14 mouse cellular contexts compared by ENCODE assay signal in genomic region chr17:50010096-50010495, GRCm38 (mm10).
"Had no signal": no experiment of that assay in that cellular context is flagged by ENCODE, and none has a peak within 500 bp of the region (broad histone marks: within the 10 kb centered on the region; RNA-seq: fewer than 3 reads in every experiment).

No protein-coding gene starts in this region.

- DNase-seq: kidney, adult 2 months; kidney, postnatal 14 days; lung, adult 18-20 months; midbrain, embryonic 14.5 days; right cerebral cortex, adult 18-20 months; right cerebral cortex, postnatal 25 days; thymus, postnatal 36 days had no signal

- H3K27me3 ChIP-seq: kidney, embryonic 15.5 days; limb, embryonic 15.5 days; neural tube, embryonic 13.5 days had no signal

- H3K4me2 ChIP-seq: kidney, embryonic 15.5 days; limb, embryonic 15.5 days; neural tube, embryonic 13.5 days had no signal

- H3K36me3 ChIP-seq: kidney, embryonic 15.5 days; limb, embryonic 15.5 days; midbrain, embryonic 10.5 days; neural tube, embryonic 13.5 days had no signal

- H3K9ac ChIP-seq: kidney, embryonic 15.5 days; limb, embryonic 15.5 days; liver, embryonic 14.5 days; neural tube, embryonic 13.5 days had no signal

- H3K9me3 ChIP-seq: kidney, embryonic 15.5 days; limb, embryonic 15.5 days; midbrain, embryonic 10.5 days; neural tube, embryonic 13.5 days had no signal

- H3K27ac ChIP-seq: kidney, embryonic 15.5 days; limb, embryonic 15.5 days; liver, embryonic 14.5 days; midbrain, embryonic 10.5 days; neural tube, embryonic 13.5 days had no signal

- ATAC-seq: intestine, embryonic 16.5 days; lung, postnatal 0 days had no signal

- H3K4me3 ChIP-seq: kidney, embryonic 15.5 days; limb, embryonic 15.5 days; midbrain, embryonic 10.5 days; neural tube, embryonic 13.5 days had no signal

- H3K4me1 ChIP-seq: limb, embryonic 15.5 days had no signal
